Mouse (Mus musculus): ENCODE results near the gene Mxra7.

DNA sequence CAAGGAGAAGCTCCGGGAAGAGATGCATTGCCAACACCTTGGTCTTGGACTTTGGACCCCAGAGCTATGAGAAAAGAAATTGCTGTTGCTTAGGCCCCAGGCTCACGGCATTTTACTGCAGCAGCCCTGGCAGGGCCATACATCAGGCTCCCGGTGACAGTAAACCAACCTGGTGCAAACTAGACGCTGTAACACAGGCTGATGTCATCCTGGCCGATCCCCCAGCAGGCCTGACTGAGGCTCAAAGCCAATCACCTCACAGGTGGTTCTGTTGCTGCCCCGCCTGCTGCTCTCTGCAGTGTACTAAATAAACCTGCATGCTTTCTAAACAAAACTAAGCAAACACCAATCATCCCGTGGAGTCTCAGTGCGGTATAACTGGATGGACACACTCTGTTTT lies 9.1 kb downstream of the Mxra7 start:
- no peak for TF ChIP-seq EP300 (optimal IDR thresholded peaks at IDR 0.05)
- no peak for TF ChIP-seq CTCF (IDR thresholded peaks at IDR 0.05; ENCODE audit: low read depth)
